Mouse (Mus musculus) CH12.LX (cell line): Measurements from ENCODE around the gene Nectin3. TPM values are rescaled to one million over a fixed set of nuclear protein-coding genes. Genes with fewer than 3 reads are reported as not detected.
A peak's percentile ranks its signal among the peaks of the same experiment; 100 is the strongest.

Experiments
- DNase-seq: peaks from one replicate; pipeline ENCODE4 v3.0.0-alpha.2; 2013; ENCODE audit errors: extremely low read depth
- H3K27ac ChIP-seq: 2 replicates; pipeline ENCODE4 v1.5.1; 2012; ENCODE audit warnings: low read depth, mild to moderate bottlenecking, control low read depth, moderate library complexity; ENCODE audit not compliant: insufficient read depth
- H3K27me3 ChIP-seq: replicated peaks from 2 replicates; pipeline ENCODE3; 2012; ENCODE audit warnings: inconsistent platforms
- H3K36me3 ChIP-seq, 2 experiments: replicated peaks in 1 of 2; 2 replicates each; pipeline versions ENCODE3 to v1.6.1; 2012; ENCODE audit warnings: inconsistent platforms in 1 of 2, low read length in 1 of 2, mild to moderate bottlenecking in 1 of 2, mixed read lengths in 1 of 2, moderate library complexity in 1 of 2; ENCODE audit not compliant: control insufficient read depth in 1 of 2, insufficient read depth in 1 of 2
- H3K4me1 ChIP-seq, 2 experiments: 2 replicates each; pipeline ENCODE4 v1.6.1; 2012; ENCODE audit warnings: inconsistent platforms in 1 of 2, moderate library complexity in 1 of 2; ENCODE audit not compliant: insufficient read depth in 2 of 2, control insufficient read depth in 1 of 2
- H3K4me2 ChIP-seq: 2 replicates; pipeline ENCODE4 v1.6.1; 2012; ENCODE audit warnings: low read depth, mild to moderate bottlenecking, control low read depth; ENCODE audit not compliant: poor library complexity, insufficient read depth, severe bottlenecking
- H3K4me3 ChIP-seq, 3 experiments: fragments of 150-350 bp in 1 of 3; sonication (generic) in 1 of 3; replicated peaks in 1 of 3; 2 replicates each; pipeline versions ENCODE3 to v1.5.1; 2011 to 2012; ENCODE audit warnings: low read depth in 2 of 3, low read length in 2 of 3, mild to moderate bottlenecking in 2 of 3, moderate library complexity in 2 of 3, control low read depth in 1 of 3, improper control_type of control experiment in 1 of 3, inconsistent platforms in 1 of 3, mixed read lengths in 1 of 3; ENCODE audit not compliant: poor library complexity in 1 of 3
- H3K79me2 ChIP-seq: replicated peaks from 2 replicates; pipeline ENCODE4 v1.6.1; 2012; ENCODE audit warnings: mild to moderate bottlenecking, moderate library complexity; ENCODE audit not compliant: control insufficient read depth, poor library complexity, insufficient read depth, severe bottlenecking; ENCODE audit errors: extremely low read depth
- H3K9ac ChIP-seq: 2 replicates; pipeline ENCODE4 v1.6.1; 2012; ENCODE audit warnings: low read depth, mild to moderate bottlenecking, control low read depth, moderate library complexity; ENCODE audit not compliant: insufficient read depth
- H3K9me3 ChIP-seq: replicated peaks from 2 replicates; pipeline ENCODE3; 2012; ENCODE audit warnings: low read length, inconsistent platforms, mixed read lengths
- BHLHE40 ChIP-seq: IDR thresholded peaks from 2 replicates; pipeline ENCODE4 v1.6.1; 2011; ENCODE audit warnings: mild to moderate bottlenecking, low read depth, low read length, improper control_type of control experiment
- E2F4 ChIP-seq: IDR thresholded peaks from 2 replicates; pipeline ENCODE4 v1.6.1; 2011; ENCODE audit warnings: low read depth, low read length, improper control_type of control experiment; ENCODE audit not compliant: insufficient replicate concordance
- ELF1 ChIP-seq: IDR thresholded peaks from 2 replicates; pipeline ENCODE4 v1.6.1; 2014; ENCODE audit warnings: low read depth, mild to moderate bottlenecking, inconsistent platforms, low read length, improper control_type of control experiment
- ETS1 ChIP-seq: conservative IDR thresholded peaks from 2 replicates; pipeline ENCODE4 v1.6.1; 2012; ENCODE audit warnings: low read depth, mild to moderate bottlenecking, inconsistent platforms, low read length, improper control_type of control experiment, moderate library complexity
- GABPA ChIP-seq: IDR thresholded peaks from 2 replicates; pipeline ENCODE4 v1.6.1; 2012; ENCODE audit warnings: low read depth, low read length, improper control_type of control experiment, inconsistent platforms; ENCODE audit not compliant: insufficient replicate concordance
- HCFC1 ChIP-seq: IDR thresholded peaks from 2 replicates; pipeline ENCODE4 v1.6.1; 2012; ENCODE audit warnings: low read depth, mild to moderate bottlenecking, inconsistent platforms, low read length, improper control_type of control experiment
- IRF4 ChIP-seq: IDR thresholded peaks from 2 replicates; pipeline ENCODE4 v1.6.1; 2014; ENCODE audit warnings: low read depth, mild to moderate bottlenecking, inconsistent platforms, low read length, improper control_type of control experiment
- JUN ChIP-seq: IDR thresholded peaks from 2 replicates; pipeline ENCODE4 v1.6.1; 2011; ENCODE audit warnings: low read depth, mild to moderate bottlenecking, low read length, improper control_type of control experiment, moderate library complexity; ENCODE audit not compliant: insufficient read depth
- JUND ChIP-seq: conservative IDR thresholded peaks from 2 replicates; pipeline ENCODE4 v1.6.1; 2011; ENCODE audit warnings: low read depth, low read length, improper control_type of control experiment
- MAFK ChIP-seq: IDR thresholded peaks from 2 replicates; pipeline ENCODE4 v1.6.1; 2011; ENCODE audit warnings: low read length, improper control_type of control experiment; ENCODE audit not compliant: insufficient replicate concordance
- MAX ChIP-seq: IDR thresholded peaks from 2 replicates; pipeline ENCODE4 v1.6.1; 2011; ENCODE audit warnings: low read length, improper control_type of control experiment
- MXI1 ChIP-seq: IDR thresholded peaks from 2 replicates; pipeline ENCODE4 v1.6.1; 2011; ENCODE audit warnings: mild to moderate bottlenecking, low read depth, low read length, improper control_type of control experiment
- MYC ChIP-seq: IDR thresholded peaks from 2 replicates; pipeline ENCODE4 v1.6.1; 2011; ENCODE audit warnings: low read depth, mild to moderate bottlenecking, improper control_type of control experiment, low read length
- NRF1 ChIP-seq: IDR thresholded peaks from 2 replicates; pipeline ENCODE4 v1.6.1; 2014; ENCODE audit warnings: low read depth, mild to moderate bottlenecking, inconsistent platforms, low read length, improper control_type of control experiment, moderate library complexity
- POLR2A ChIP-seq: IDR thresholded peaks from 2 replicates; pipeline ENCODE4 v1.6.1; 2011; ENCODE audit warnings: low read depth, mild to moderate bottlenecking, improper control_type of control experiment, low read length
- SIN3A ChIP-seq: IDR thresholded peaks from 2 replicates; pipeline ENCODE4 v1.6.1; 2012; ENCODE audit warnings: low read length, improper control_type of control experiment, inconsistent platforms
- SMC3 ChIP-seq: IDR thresholded peaks from 2 replicates; pipeline ENCODE4 v1.6.1; 2011; ENCODE audit warnings: low read depth, low read length, improper control_type of control experiment
- TBP ChIP-seq: conservative IDR thresholded peaks from 2 replicates; pipeline ENCODE4 v1.6.1; 2011; ENCODE audit warnings: low read depth, low read length, improper control_type of control experiment
- TCF12 ChIP-seq: IDR thresholded peaks from 2 replicates; pipeline ENCODE4 v1.6.1; 2014; ENCODE audit warnings: low read depth, mild to moderate bottlenecking, inconsistent platforms, low read length, improper control_type of control experiment
- USF1 ChIP-seq: IDR thresholded peaks from 2 replicates; pipeline ENCODE4 v1.6.1; 2014; ENCODE audit warnings: low read depth, mild to moderate bottlenecking, inconsistent platforms, low read length, improper control_type of control experiment
- ZKSCAN1 ChIP-seq: IDR thresholded peaks from 2 replicates; pipeline ENCODE4 v1.6.1; 2012; ENCODE audit warnings: low read depth, inconsistent platforms, low read length, improper control_type of control experiment, borderline replicate concordance
- ZMIZ1 ChIP-seq: IDR thresholded peaks from 2 replicates; pipeline ENCODE4 v1.6.1; 2012; ENCODE audit warnings: low read depth, mild to moderate bottlenecking, inconsistent platforms, low read length, improper control_type of control experiment
- dilution Hi-C: fragments of 300-500 bp; cut with MboI; formaldehyde crosslinking; loops from 2 replicates; pipeline ENCODE4 v1.14.3; 2020; ENCODE audit warnings: low sequenced_read_pairs; ENCODE audit not compliant: extremely low pct_unique_long_range_greater_than_20kb, extremely low pct_ligation_motif_present
- in situ Hi-C: fragments of 300-500 bp; cut with MboI; formaldehyde crosslinking; loops from 3 replicates; pipeline ENCODE4 v1.14.3; 2019; ENCODE audit warnings: low sequenced_read_pairs, low pct_ligation_motif_present, low pct_unique_long_range_greater_than_20kb, mixed read lengths
- polyA plus RNA-seq: library from polyadenylated mRNA; unstranded; fragments of >175 nt; gene quantifications from 2 replicates; pipeline ENCODE4 v1.2.1, GENCODE M21; 2012; ENCODE audit warnings: low read depth; ENCODE audit not compliant: insufficient read length
- total RNA-seq, 2 experiments: library from RNA; depleted of rRNA; stranded (reverse); fragments of 300-350 nt in 1 of 2; fragments of >200 nt in 1 of 2; gene quantifications; 2 replicates each; pipeline ENCODE4 v1.2.3; 2012 to 2014

The Nectin3 gene
- total and polyA plus RNA-seq, 3 experiments: not detected

GRCm38 (mm10) chr16:46500759-46501158 is 2.4 kb upstream of the Nectin3 start:
- TF ChIP-seq ELF1 (no peak), SIN3A (no peak), TCF12 (no peak), MXI1 (no peak), BHLHE40 (no peak), IRF4 (no peak), TBP (no peak), MYC (no peak), GABPA (no peak), POLR2A (no peak)
- H3K9ac ChIP-seq: no peak overlapping the region
- in situ Hi-C loops (no loop called here), dilution Hi-C loops (no loop called here)
- H3K4me2 ChIP-seq: no peak overlapping the region
- no peak overlapping the region for H3K4me3 ChIP-seq
- no peaks in the 10 kb centered on the region for H3K4me1 ChIP-seq
- H3K9me3 ChIP-seq: peaks cover 65% of the 10 kb centered on the region
- no peaks in the 10 kb centered on the region for H3K27me3 ChIP-seq
- DNase-seq: no peak
- no peaks in the 10 kb centered on the region for H3K36me3 ChIP-seq
- H3K79me2 ChIP-seq: no peaks in the 10 kb centered on the region
- H3K27ac ChIP-seq: no peak overlapping the region

- Histone ChIP-seq H3K4me3 (peak overlapping the region in 1 of 3 experiments; percentile 2), H3K27ac (no peak overlapping the region), H3K79me2 (no peaks in the 10 kb centered on the region), H3K9ac (no peak overlapping the region), H3K9me3 (peaks cover 59% of the 10 kb centered on the region), H3K4me1 (no peaks in the 10 kb centered on the region), H3K27me3 (no peaks in the 10 kb centered on the region), H3K4me2 (no peak overlapping the region), H3K36me3 (no peaks in the 10 kb centered on the region)
- dilution Hi-C loops: no loop called here
- in situ Hi-C loops: no loop called here
- DNase-seq: no peak
- TF ChIP-seq SMC3 (no peak), TCF12 (no peak), USF1 (no peak), MAFK (no peak), JUND (no peak), MAX (no peak), TBP (no peak), BHLHE40 (no peak), POLR2A (no peak), JUN (no peak), ZKSCAN1 (no peak), HCFC1 (no peak), MXI1 (no peak), ZMIZ1 (no peak), E2F4 (no peak), NRF1 (no peak), ETS1 (no peak)
Measured at GRCm38 (mm10) chr16:46497686-46498420, 472 bp downstream of the Nectin3 start.
